Mouse (Mus musculus) T-cell, adult 2 months (primary cell): Measurements from ENCODE around the gene Gm3409.
"Not testable (repeated sequence)": the region's sequence is repeated elsewhere in the genome, so short reads cannot be mapped to it uniquely, and the experiment has no call there.

Experiments used
- DNase-seq: peaks from one replicate; pipeline ENCODE4 v3.0.0; 2022; ENCODE audit warnings: low spot score

Gene Gm3409

GRCm38 (mm10) chr5:146537347-146537746 is at the start of gene Gm3409:
TSS of gene Gm3409 (plus strand) at chr5:146537647.
- DNase-seq: not testable (repeated sequence)

GRCm38 (mm10) chr5:146488959-146489358 is 48.5 kb upstream of the Gm3409 start:
- DNase-seq: not testable (repeated sequence)

GRCm38 (mm10) chr5:146491063-146491462 is 46.4 kb upstream of the Gm3409 start, which contains the start of gene Gm6370:
TSS of gene Gm6370 (plus strand) at chr5:146491363.
- not testable (repeated sequence) for DNase-seq

GRCm38 (mm10) chr5:146502099-146502498 is 35.3 kb upstream of the Gm3409 start, which contains the start of gene 4930449I24Rik:
TSS of gene 4930449I24Rik (plus strand) at chr5:146502399.
- DNase-seq: not testable (repeated sequence)

GRCm38 (mm10) chr5:146513823-146514222 is 23.6 kb upstream of the Gm3409 start, which contains the start of gene Gm3402:
TSS of gene Gm3402 (plus strand) at chr5:146514123.
- DNase-seq: not testable (repeated sequence)

GRCm38 (mm10) chr5:146525501-146525900 is 11.9 kb upstream of the Gm3409 start, which contains the start of gene Gm3404:
TSS of gene Gm3404 (plus strand) at chr5:146525801.
- DNase-seq: not testable (repeated sequence)

- not testable (repeated sequence) for DNase-seq
Observed at GRCm38 (mm10) chr5:146555836-146556235, 18.4 kb downstream of the Gm3409 start, which contains the start of gene Gm3415. TSS of gene Gm3415 (plus strand) at chr5:146556136.

- DNase-seq: no peak
Observed at GRCm38 (mm10) chr5:146564259-146564658, 26.8 kb downstream of the Gm3409 start.

- DNase-seq: peak; percentile 6
Observed at GRCm38 (mm10) chr5:146567054-146567453, 29.6 kb downstream of the Gm3409 start.

GRCm38 (mm10) chr5:146570179-146570578 is 32.7 kb downstream of the Gm3409 start:
- not testable (repeated sequence) for DNase-seq

GRCm38 (mm10) chr5:146571830-146572734 is 34.6 kb downstream of the Gm3409 start:
- not testable (repeated sequence) for DNase-seq

- not testable (repeated sequence) for DNase-seq
Observed at GRCm38 (mm10) chr5:146572735-146573042, 35.2 kb downstream of the Gm3409 start.

GRCm38 (mm10) chr5:146576668-146577067 is 39.2 kb downstream of the Gm3409 start:
- no peak for DNase-seq

- no peak for DNase-seq
Observed at GRCm38 (mm10) chr5:146584156-146584477, 46.7 kb downstream of the Gm3409 start.

- no peak for DNase-seq
Observed at GRCm38 (mm10) chr5:146584478-146585306, 47.2 kb downstream of the Gm3409 start, which contains the start of gene Gpr12. TSS of gene Gpr12 (minus strand) at chr5:146585239.

- no peak for DNase-seq
Observed at GRCm38 (mm10) chr5:146585307-146585651, 47.8 kb downstream of the Gm3409 start.

GRCm38 (mm10) chr5:146586357-146587070 is 49.1 kb downstream of the Gm3409 start:
- DNase-seq: no peak
